Mouse (Mus musculus) lung, adult 2 months (tissue): ENCODE data around the gene Txndc2. TPM values are rescaled to one million over a fixed set of nuclear protein-coding genes. Genes with fewer than 3 reads are reported as not detected.

Experiments
- DNase-seq: peaks from one replicate; pipeline ENCODE4 v3.0.0; 2022
- H3K4me1 ChIP-seq: fragments of 200-500 bp; 2 replicates; pipeline ENCODE4 v1.6.1; 2011; ENCODE audit warnings: low read length; ENCODE audit not compliant: control insufficient read depth, insufficient read depth
- H3K4me3 ChIP-seq: fragments of 200-500 bp; replicated peaks from 2 replicates; pipeline ENCODE3; 2011; ENCODE audit warnings: low read depth, mild to moderate bottlenecking, control low read depth, low read length; ENCODE audit errors: extremely low read depth
- CTCF ChIP-seq: fragments of 200-500 bp; IDR thresholded peaks from 2 replicates; pipeline ENCODE4 v1.5.1; 2011; ENCODE audit warnings: mild to moderate bottlenecking, low read length, control low read depth; ENCODE audit not compliant: insufficient read depth
- POLR2A ChIP-seq: fragments of 200-500 bp; IDR thresholded peaks from 2 replicates; pipeline ENCODE4 v1.6.1; 2011; ENCODE audit warnings: low read depth, mild to moderate bottlenecking, control low read depth, low read length, borderline replicate concordance; ENCODE audit errors: extremely low read depth
- WGBS: fragments of 180-500 bp; shearing (Covaris S2); methylation state at CpG from one replicate; pipeline ENCODE4 v1.1.7; 2018; 5-methylcytosine and 5-hydroxymethylcytosine counted together
- polyA plus RNA-seq: library from polyadenylated mRNA; depleted of rRNA; stranded (reverse); fragments of >200 nt; gene quantifications from 2 replicates; pipeline ENCODE4 v1.2.3, GENCODE M21; 2012; rRNA removed

Gene Txndc2
- polyA plus RNA-seq, 1 experiment, result 0.09 TPM

DNA sequence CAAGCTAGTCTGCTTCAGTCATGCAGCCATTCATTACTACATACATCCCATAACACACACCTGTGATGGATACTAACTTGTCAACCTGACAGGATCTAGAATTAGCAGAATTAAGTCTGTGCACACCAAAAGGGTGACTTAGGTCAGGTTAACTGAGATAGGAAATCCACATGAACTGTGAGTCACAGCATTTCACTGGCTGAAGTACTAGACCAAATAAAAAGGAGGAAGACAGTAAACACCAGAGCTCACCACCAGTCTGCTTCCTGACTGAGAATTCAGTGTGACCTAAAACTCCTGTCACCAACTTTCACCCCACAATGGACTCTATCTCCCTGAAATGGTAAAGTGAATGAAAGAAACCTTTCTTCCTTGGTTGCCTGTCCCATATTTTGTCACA is 37.7 kb downstream of the Txndc2 start:
- no peak for DNase-seq
- H3K4me3 ChIP-seq, result no peak overlapping the region
- TF ChIP-seq CTCF (no peak), POLR2A (no peak)
- peaks cover 33% of the 10 kb centered on the region for H3K4me1 ChIP-seq

DNA sequence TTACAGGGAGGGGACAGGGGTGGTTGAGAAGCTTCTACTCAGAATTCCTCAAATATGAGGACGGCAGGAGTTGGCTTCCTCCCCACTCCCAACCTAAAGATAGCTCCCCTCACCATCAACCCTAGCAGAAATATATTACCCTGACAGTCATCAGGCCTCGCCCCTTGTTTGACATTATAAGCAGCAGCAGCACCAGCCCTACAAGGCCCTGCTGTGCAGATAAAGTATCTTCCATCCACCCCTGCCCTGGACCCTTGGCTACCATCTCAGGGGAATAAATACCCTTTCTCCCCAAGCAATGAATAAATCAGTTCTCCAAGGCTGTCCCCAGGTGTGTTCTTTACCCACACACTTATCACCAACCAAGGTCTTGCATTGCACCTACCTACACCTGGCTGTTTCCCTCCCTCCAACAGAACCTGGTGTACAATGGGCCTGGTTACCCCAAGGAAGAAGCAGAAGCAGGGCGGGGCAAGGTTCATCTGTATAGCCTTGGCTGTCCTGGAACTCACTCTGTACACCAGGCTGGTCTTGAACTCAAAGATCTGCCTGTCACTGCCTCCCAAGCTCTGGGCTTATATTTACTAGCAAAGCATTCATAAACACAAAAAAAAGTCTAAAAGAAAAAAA is 44.0 kb downstream of the Txndc2 start:
- no peak for DNase-seq
- no peak overlapping the region for H3K4me3 ChIP-seq
- TF ChIP-seq CTCF, result no peak
- TF ChIP-seq POLR2A, result no peak
- 61% methylated on average over 3 of the region's 3 CpGs for WGBS
- peaks cover 15% of the 10 kb centered on the region for H3K4me1 ChIP-seq

DNA sequence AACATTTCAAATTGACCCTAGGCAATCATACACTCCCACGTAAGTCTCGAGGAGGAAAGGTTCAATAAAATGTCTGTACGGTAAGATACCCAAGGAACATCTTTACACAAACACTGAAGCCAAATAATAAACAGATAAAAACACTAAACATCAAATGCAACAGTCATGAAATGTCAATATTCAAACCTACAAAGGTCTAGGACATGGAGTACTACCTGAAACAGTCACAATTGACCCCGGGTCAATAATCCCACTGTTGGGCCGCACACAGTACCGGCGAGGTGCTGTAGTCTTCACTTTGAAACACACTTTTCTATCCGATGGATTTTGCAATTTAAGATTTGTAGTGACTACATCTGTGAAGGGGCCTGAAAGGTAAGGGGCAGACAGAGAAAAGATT is 47.3 kb downstream of the Txndc2 start:
- WGBS, result 82% methylated on average over 8 of the region's 8 CpGs
- Histone ChIP-seq H3K4me1 (peaks cover 12% of the 10 kb centered on the region), H3K4me3 (no peak overlapping the region)
- no peak for TF ChIP-seq CTCF
- TF ChIP-seq POLR2A, result no peak
- DNase-seq, result no peak

Other genes starting within 250 kb of the Txndc2 start
- gene Tmem232, start 101.4 kb downstream of the Txndc2 start, polyA plus RNA-seq, result 0.65 and 1.6 TPM in 2 replicates
- gene Vapa, start 28.6 kb downstream of the Txndc2 start, polyA plus RNA-seq, result 40.3 and 68.3 TPM in 2 replicates
- gene Rab31, start 130.6 kb upstream of the Txndc2 start, polyA plus RNA-seq, result 33.2 and 48.9 TPM in 2 replicates
- 34.7 and 45.5 TPM in 2 replicates for gene Ppp4r1, start 140.4 kb upstream of the Txndc2 start, polyA plus RNA-seq
- gene Ralbp1, start 243.6 kb upstream of the Txndc2 start, polyA plus RNA-seq, result 55.1 and 60.5 TPM in 2 replicates